Mouse (Mus musculus) T-cell, adult 66 days (primary cell): ENCODE results near the gene Hand2. TPM values are rescaled to one million over a fixed set of nuclear protein-coding genes. Genes with fewer than 3 reads are reported as not detected.

Experiments
- total RNA-seq, 2 experiments: library from RNA; stranded (reverse); gene quantifications; 3 replicates in 1 of 2; 4 replicates in 1 of 2; pipeline ENCODE4 v1.2.4; 2023

The Hand2 gene
- total RNA-seq = not detected

GRCm38 (mm10) chr8:57320851-57321743, at the start of gene Hand2:
TSS of gene Hand2 (plus strand) at chr8:57320983.

Other genes starting within 250 kb of the Hand2 start
- not detected for gene Scrg1, start 134.9 kb downstream of the Hand2 start, total RNA-seq
- 1 to 10 TPM; 6.4 to 8.1 TPM for gene Sap30, start 166.9 kb downstream of the Hand2 start, total RNA-seq
- gene Hmgb2, start 190.9 kb downstream of the Hand2 start, total RNA-seq = 100 to 1,000 TPM; 163 to 257 TPM